Comparison of ENCODE assay signal across 22 mouse cellular contexts in the genomic region with DNA sequence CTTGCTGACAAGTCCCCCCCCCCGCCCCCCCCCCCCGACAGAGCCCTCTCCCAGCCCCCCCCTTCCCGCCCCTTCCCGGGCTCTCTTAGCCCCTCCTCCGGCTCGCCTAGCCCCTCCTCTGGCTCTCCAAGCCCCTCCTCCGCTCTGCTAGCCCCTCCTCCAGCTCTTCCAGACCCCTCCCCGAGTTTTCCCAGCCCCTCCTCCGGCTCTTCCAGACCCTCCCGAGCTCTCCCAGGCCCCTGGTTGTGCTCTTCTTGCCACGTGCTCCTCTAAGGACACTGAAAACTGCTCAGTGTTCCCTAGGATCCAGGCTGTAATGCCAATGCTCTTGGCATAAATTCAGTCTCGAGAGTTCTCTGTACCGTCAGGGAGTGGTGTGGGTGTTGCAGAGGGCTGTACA.
DNase-seq lines count a peak whose midpoint lies in the region; ATAC-seq lines count a peak whose summit lies in the region.
"Had no signal": no experiment of that assay in that cellular context is flagged by ENCODE, and none has a peak within 500 bp of the region (broad histone marks: within the 10 kb centered on the region; RNA-seq: fewer than 3 reads in every experiment).

No protein-coding gene starts in this region.

- ATAC-seq in forebrain, embryonic 13.5 days, result no peak
- ATAC-seq in hindbrain, embryonic 13.5 days (ENCODE audit: low FRiP score), result 0 out of 2 replicates have a peak, but pooled peaks have one; percentile 32
- ATAC-seq in hindbrain, embryonic 12.5 days (ENCODE audit: low FRiP score), result no peak
- ATAC-seq in midbrain, embryonic 15.5 days (replicated peaks), result no peak; the same call in 1 of the 2 replicates
- ATAC-seq: CD4-positive, CD25-positive, alpha-beta regulatory T cell, adult 4 months; intestine, embryonic 15.5 days had no signal

- no peak overlapping the region for H3K4me2 ChIP-seq in forebrain, embryonic 13.5 days
- no peak overlapping the region for H3K4me2 ChIP-seq in hindbrain, embryonic 13.5 days
- H3K4me2 ChIP-seq in hindbrain, embryonic 12.5 days (replicated peaks), result no peak overlapping the region
- H3K4me2 ChIP-seq in midbrain, embryonic 15.5 days, result no peak overlapping the region
- H3K4me2 ChIP-seq: embryonic facial prominence, embryonic 13.5 days; intestine, embryonic 15.5 days had no signal

- H3K9ac ChIP-seq in forebrain, embryonic 13.5 days, result no peak overlapping the region
- H3K9ac ChIP-seq in hindbrain, embryonic 13.5 days, result no peak overlapping the region
- H3K9ac ChIP-seq in hindbrain, embryonic 12.5 days, result no peak overlapping the region
- H3K9ac ChIP-seq in midbrain, embryonic 15.5 days, result no peak overlapping the region
- H3K9ac ChIP-seq: embryonic facial prominence, embryonic 13.5 days; intestine, embryonic 15.5 days had no signal

- no peaks in the 10 kb centered on the region for H3K36me3 ChIP-seq in forebrain, embryonic 10.5 days (replicated peaks)
- H3K36me3 ChIP-seq in forebrain, embryonic 13.5 days (ENCODE audit: poor library complexity, severe bottlenecking), result no peaks in the 10 kb centered on the region
- no peaks in the 10 kb centered on the region for H3K36me3 ChIP-seq in hindbrain, embryonic 13.5 days
- 0 out of 2 replicates have a peak, but pooled peaks cover 4% of the 10 kb centered on the region for H3K36me3 ChIP-seq in hindbrain, embryonic 12.5 days
- no peaks in the 10 kb centered on the region; the same call in 1 of the 2 replicates for H3K36me3 ChIP-seq in midbrain, embryonic 10.5 days
- H3K36me3 ChIP-seq in midbrain, embryonic 15.5 days (replicated peaks), result no peaks in the 10 kb centered on the region
- H3K36me3 ChIP-seq: embryonic facial prominence, embryonic 13.5 days; heart, embryonic 10.5 days; intestine, embryonic 15.5 days had no signal

- no peaks in the 10 kb centered on the region for H3K9me3 ChIP-seq in forebrain, embryonic 10.5 days
- H3K9me3 ChIP-seq in forebrain, embryonic 13.5 days (replicated peaks), result no peaks in the 10 kb centered on the region
- no peaks in the 10 kb centered on the region for H3K9me3 ChIP-seq in hindbrain, embryonic 13.5 days
- no peaks in the 10 kb centered on the region for H3K9me3 ChIP-seq in hindbrain, embryonic 12.5 days (replicated peaks)
- no peaks in the 10 kb centered on the region for H3K9me3 ChIP-seq in midbrain, embryonic 10.5 days (replicated peaks)
- H3K9me3 ChIP-seq in midbrain, embryonic 15.5 days, result no peaks in the 10 kb centered on the region
- H3K9me3 ChIP-seq: embryonic facial prominence, embryonic 13.5 days; heart, embryonic 10.5 days; intestine, embryonic 15.5 days had no signal

- H3K27ac ChIP-seq in forebrain, embryonic 10.5 days, result 0 out of 2 replicates have a peak overlapping the region, but pooled peaks have one; percentile 13
- no peak overlapping the region for H3K27ac ChIP-seq in forebrain, embryonic 13.5 days
- H3K27ac ChIP-seq in hindbrain, embryonic 13.5 days, result 0 out of 2 replicates have a peak overlapping the region, but pooled peaks have one; percentile 2
- H3K27ac ChIP-seq in hindbrain, embryonic 12.5 days, result no peak overlapping the region
- 0 out of 2 replicates have a peak overlapping the region, but pooled peaks have one; percentile 46 for H3K27ac ChIP-seq in midbrain, embryonic 10.5 days (replicated peaks)
- H3K27ac ChIP-seq in midbrain, embryonic 15.5 days, result no peak overlapping the region
- H3K27ac ChIP-seq: embryonic facial prominence, embryonic 13.5 days; heart, embryonic 10.5 days; intestine, embryonic 15.5 days had no signal

- H3K4me1 ChIP-seq in forebrain, embryonic 10.5 days, result no peaks in the 10 kb centered on the region
- H3K4me1 ChIP-seq in forebrain, embryonic 13.5 days, result peaks cover 13% of the 10 kb centered on the region
- peaks cover 8% of the 10 kb centered on the region for H3K4me1 ChIP-seq in hindbrain, embryonic 13.5 days (replicated peaks)
- no peaks in the 10 kb centered on the region for H3K4me1 ChIP-seq in hindbrain, embryonic 12.5 days
- H3K4me1 ChIP-seq in midbrain, embryonic 10.5 days, result no peaks in the 10 kb centered on the region
- peaks cover 3% of the 10 kb centered on the region; the same call in 1 of the 2 replicates for H3K4me1 ChIP-seq in midbrain, embryonic 15.5 days
- H3K4me1 ChIP-seq: embryonic facial prominence, embryonic 13.5 days; heart, embryonic 10.5 days; intestine, embryonic 15.5 days had no signal

- DNase-seq in forebrain, embryonic 10.5 days (ENCODE audit: extremely low spot score, low spot score), result no peak
- DNase-seq in midbrain, embryonic 10.5 days (ENCODE audit: low spot score), result no peak
- peak; percentile 6 for DNase-seq in ES-CJ7 (ENCODE audit: low read depth, low spot score)
- no peak for DNase-seq in urinary bladder, adult 18-20 months (ENCODE audit: low spot score in 2 of 2)
- DNase-seq: adrenal gland, adult 2 months; adrenal gland, postnatal 25 days; B cell, adult 2 months; cerebellum, adult 18-20 months; cerebellum, adult 9-11 months; cerebellum, postnatal 36 days; gastrocnemius, postnatal 10 days; heart, adult 18-20 months; heart, postnatal 10 days; heart, postnatal 4 days had no signal

- no peak overlapping the region for H3K4me3 ChIP-seq in forebrain, embryonic 10.5 days
- no peak overlapping the region for H3K4me3 ChIP-seq in forebrain, embryonic 13.5 days
- H3K4me3 ChIP-seq in hindbrain, embryonic 13.5 days, result no peak overlapping the region
- no peak overlapping the region for H3K4me3 ChIP-seq in hindbrain, embryonic 12.5 days
- H3K4me3 ChIP-seq in midbrain, embryonic 10.5 days, result no peak overlapping the region
- H3K4me3 ChIP-seq in midbrain, embryonic 15.5 days, result no peak overlapping the region
- H3K4me3 ChIP-seq: embryonic facial prominence, embryonic 13.5 days; heart, embryonic 10.5 days; intestine, embryonic 15.5 days had no signal

- H3K27me3 ChIP-seq in forebrain, embryonic 10.5 days (ENCODE audit: poor library complexity, severe bottlenecking), result no peaks in the 10 kb centered on the region
- no peaks in the 10 kb centered on the region for H3K27me3 ChIP-seq in forebrain, embryonic 13.5 days
- no peaks in the 10 kb centered on the region for H3K27me3 ChIP-seq in hindbrain, embryonic 13.5 days
- H3K27me3 ChIP-seq in hindbrain, embryonic 12.5 days, result no peaks in the 10 kb centered on the region
- H3K27me3 ChIP-seq in midbrain, embryonic 10.5 days (ENCODE audit: low read depth, poor library complexity, severe bottlenecking), result no peaks in the 10 kb centered on the region
- no peaks in the 10 kb centered on the region for H3K27me3 ChIP-seq in midbrain, embryonic 15.5 days (replicated peaks)
- H3K27me3 ChIP-seq: embryonic facial prominence, embryonic 13.5 days; intestine, embryonic 15.5 days had no signal

- WGBS in forebrain, embryonic 10.5 days, result 67% methylated on average over 8 of the region's 13 CpGs
- WGBS in forebrain, embryonic 13.5 days, result 69% methylated on average over 6 of the region's 13 CpGs
- 73% methylated on average over 6 of the region's 13 CpGs for WGBS in hindbrain, embryonic 13.5 days
- 68% methylated on average over 7 of the region's 13 CpGs for WGBS in hindbrain, embryonic 12.5 days
- 75% methylated on average over 7 of the region's 13 CpGs for WGBS in midbrain, embryonic 10.5 days
- 65% methylated on average over 6 of the region's 13 CpGs for WGBS in midbrain, embryonic 15.5 days

Comparison
In these comparisons a context has a peak if more than half of its experiments do, and no peak if none do; other contexts are left out.
1. H3K27ac ChIP-seq: peak in forebrain, embryonic 10.5 days (single experiment), hindbrain, embryonic 13.5 days (single experiment) and midbrain, embryonic 10.5 days (single experiment); none in forebrain, embryonic 13.5 days (single experiment), hindbrain, embryonic 12.5 days (single experiment) and midbrain, embryonic 15.5 days (single experiment).